Mouse (Mus musculus) urinary bladder, postnatal 36 days (tissue): ENCODE data around the gene Abhd14b.

Experiments used
- DNase-seq, 2 experiments: peaks; one replicate each; pipeline ENCODE4 v3.0.0; 2022; ENCODE audit warnings: low spot score in 2 of 2, mixed read lengths in 1 of 2

The Abhd14b gene

DNA sequence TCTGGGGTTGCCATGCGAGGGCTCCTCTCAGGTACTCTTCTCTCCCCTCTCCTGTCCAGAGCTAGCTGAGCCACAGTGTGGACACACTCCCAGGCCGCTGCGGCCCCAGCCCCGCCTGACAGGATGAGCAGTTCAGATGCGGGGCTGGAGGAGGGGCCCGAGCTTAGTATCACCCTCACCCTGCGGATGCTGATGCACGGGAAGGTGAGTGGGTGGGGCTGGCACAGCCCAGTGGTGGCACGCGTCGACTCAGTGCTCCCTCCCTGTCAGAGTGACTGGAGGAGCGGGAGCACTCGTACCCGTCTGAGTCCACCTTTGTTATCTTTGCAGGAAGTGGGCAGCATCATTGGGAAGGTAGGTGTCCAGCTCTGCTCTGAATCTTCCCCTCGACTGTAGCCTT lies 12.7 kb downstream of the Abhd14b start:
- DNase-seq: no peak

DNA sequence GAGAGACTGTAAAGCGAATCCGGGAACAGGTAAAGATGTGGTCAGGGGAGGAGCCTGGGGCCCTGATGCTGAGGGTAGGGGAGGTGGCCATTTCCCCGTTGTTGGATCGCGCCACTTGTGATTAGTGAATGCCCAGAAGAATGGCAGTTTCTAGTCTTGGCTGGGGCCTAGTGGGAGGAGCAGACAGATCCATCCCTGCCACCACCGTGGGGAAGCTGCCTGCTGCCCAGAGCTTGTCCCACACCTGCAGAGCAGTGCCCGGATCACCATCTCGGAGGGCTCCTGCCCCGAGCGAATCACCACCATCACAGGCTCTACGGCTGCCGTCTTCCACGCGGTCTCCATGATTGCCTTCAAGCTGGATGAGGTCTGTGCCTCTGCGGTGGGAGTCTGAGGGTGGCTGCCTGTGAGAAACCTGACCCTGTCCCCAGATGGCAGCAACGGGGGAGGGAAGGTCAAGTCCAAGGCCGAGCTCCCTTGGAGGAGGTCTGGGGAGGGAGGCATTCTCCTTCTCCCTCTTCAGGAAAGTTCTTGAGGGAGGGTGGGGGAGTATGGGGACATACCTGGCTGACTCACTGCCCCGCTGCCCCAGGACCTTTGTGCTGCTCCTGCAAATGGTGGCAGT lies 13.3 kb downstream of the Abhd14b start:
- no peak for DNase-seq

DNA sequence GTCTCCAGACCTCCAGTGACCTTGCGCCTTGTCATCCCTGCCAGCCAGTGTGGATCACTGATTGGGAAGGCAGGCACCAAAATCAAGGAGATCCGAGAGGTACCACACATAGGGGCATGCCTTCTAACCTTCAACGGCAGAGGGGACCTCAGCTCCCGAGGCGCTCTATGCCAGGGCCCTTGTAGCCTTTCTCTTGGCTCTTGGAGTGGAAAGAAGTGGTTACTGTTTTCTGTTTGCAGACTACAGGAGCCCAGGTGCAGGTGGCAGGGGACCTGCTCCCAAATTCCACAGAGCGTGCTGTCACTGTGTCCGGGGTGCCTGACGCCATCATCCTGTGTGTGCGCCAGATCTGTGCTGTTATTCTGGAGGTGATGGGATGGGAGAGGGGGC lies 13.8 kb downstream of the Abhd14b start:
- no peak for DNase-seq

- DNase-seq: no peak
Measured at GRCm38 (mm10) chr9:106461641-106462429, 14.6 kb downstream of the Abhd14b start.

DNA sequence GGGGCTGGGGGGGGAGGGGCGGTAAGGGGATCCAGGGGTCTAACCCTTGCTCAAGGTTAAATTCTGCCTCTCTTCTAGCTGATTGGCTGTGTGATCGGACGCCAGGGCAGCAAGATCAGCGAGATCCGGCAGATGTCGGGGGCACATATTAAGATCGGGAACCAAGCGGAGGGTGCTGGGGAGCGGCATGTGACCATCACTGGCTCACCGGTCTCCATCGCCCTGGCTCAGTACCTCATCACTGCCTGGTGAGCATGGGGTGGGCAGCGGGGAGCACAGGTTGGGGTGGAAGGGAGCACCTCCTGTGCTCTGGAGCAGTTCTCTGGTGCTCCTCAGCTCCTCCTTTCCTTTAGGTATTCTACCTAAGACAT lies 15.2 kb downstream of the Abhd14b start:
- no peak for DNase-seq

GRCm38 (mm10) chr9:106463122-106464063 lies 16.1 kb downstream of the Abhd14b start:
- no peak for DNase-seq

- DNase-seq: no peak
Measured at GRCm38 (mm10) chr9:106464751-106465541, 17.7 kb downstream of the Abhd14b start.

- DNase-seq: no peak
Measured at GRCm38 (mm10) chr9:106465571-106466200, 18.4 kb downstream of the Abhd14b start, which contains the start of gene Gpr62. TSS of gene Gpr62 (minus strand) at chr9:106465938.

DNA sequence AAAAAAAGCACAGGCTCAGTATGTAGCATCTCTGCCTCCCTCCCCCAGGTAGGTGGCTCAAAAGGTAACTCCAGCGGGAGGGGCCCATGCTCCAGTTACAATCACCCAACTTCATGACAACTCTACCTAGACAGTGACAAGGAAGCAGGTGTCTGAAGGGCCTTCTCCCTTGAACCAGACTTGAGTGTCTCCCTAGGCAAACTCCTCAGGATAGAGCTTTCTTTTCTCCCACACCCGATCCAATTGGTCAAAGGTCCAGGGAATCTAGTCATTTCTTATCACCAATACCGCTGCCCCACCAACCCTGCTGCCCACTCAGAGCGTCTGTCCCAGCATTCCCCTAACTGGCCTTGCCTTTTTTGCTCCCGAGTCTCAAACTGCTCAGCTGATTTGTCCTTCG lies 19.5 kb downstream of the Abhd14b start:
- no peak for DNase-seq

- DNase-seq: no peak
Measured at GRCm38 (mm10) chr9:106467746-106468145, 20.5 kb downstream of the Abhd14b start.

DNA sequence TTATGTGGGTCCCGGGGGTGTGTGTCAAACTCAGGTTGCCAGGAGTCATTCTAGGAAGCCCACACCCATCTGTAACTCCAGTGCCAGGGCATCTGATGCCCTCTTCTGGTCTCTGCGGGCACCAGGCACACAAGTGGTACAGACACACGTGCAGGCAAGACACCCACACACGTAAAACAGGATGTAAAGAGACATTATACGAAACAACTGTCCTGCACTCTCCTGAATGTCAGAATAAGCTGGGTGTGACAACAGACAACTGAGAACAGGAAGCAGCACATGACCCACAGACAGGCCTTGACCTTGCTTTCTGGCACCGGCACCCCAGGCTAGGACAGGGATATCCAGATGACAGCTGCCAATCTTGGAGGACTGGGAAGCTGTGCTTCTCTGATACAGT lies 22.1 kb downstream of the Abhd14b start:
- no peak for DNase-seq

GRCm38 (mm10) chr9:106469776-106470175 lies 22.5 kb downstream of the Abhd14b start:
- DNase-seq: no peak

DNA sequence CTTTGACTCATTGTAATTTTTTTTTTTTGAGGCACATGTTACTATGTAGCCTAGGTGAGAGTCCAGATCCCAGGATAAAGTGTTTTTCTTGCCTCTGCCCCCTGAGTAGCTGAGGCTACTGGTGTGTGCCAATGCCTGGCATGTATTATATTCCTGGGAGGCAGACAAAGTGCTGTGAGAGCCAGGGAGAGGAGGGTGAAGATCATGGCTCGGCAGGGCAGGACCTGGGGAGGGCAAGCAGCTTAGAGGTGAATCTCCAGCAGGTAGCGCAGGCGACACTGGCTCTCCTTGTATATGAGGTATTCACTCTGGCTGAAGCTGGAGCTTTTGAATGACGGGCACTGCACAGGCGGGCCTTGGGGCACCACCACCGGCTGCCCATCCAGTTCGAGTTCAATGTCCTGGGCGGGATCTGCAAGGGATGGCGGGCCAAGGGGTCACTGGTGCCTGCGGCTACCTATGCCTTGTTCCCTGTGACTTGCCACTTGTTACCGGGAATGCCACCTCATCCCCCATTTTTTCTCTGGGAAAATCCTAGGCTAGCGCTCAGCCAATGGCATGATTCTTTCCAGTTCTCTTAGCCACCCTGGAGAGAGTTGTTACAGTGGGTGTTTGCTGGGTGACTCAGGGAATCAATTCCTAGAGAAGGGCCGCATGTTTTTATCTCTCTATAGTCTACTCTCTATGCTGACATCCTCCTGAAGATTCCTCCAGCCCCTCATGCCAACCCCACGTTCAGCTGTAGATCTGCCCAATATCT lies 23.9 kb downstream of the Abhd14b start:
- DNase-seq: no peak

DNA sequence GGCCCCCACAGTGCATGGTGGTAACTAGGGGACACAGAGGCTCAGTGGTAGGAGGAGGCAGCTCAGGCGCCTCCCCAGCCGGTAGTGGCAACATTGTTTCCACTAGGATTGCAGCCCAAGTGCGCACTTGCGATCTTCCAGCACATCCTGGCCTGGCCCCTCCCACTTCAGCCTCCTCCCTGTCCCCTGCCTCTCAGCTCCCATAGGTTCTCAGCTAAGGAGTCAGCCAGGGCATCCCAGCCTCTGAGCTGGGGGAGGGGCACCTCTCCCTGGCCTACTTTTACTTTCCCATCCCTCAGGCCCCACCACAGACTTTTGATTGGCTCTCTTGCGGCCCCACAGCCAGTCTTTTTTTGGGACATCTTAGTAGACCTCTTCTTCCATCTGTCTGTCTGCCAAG lies 24.6 kb downstream of the Abhd14b start:
- peak in 1 of 2 experiments; percentile 59 for DNase-seq

GRCm38 (mm10) chr9:106472321-106472720 lies 25.1 kb downstream of the Abhd14b start:
- DNase-seq: no peak

DNA sequence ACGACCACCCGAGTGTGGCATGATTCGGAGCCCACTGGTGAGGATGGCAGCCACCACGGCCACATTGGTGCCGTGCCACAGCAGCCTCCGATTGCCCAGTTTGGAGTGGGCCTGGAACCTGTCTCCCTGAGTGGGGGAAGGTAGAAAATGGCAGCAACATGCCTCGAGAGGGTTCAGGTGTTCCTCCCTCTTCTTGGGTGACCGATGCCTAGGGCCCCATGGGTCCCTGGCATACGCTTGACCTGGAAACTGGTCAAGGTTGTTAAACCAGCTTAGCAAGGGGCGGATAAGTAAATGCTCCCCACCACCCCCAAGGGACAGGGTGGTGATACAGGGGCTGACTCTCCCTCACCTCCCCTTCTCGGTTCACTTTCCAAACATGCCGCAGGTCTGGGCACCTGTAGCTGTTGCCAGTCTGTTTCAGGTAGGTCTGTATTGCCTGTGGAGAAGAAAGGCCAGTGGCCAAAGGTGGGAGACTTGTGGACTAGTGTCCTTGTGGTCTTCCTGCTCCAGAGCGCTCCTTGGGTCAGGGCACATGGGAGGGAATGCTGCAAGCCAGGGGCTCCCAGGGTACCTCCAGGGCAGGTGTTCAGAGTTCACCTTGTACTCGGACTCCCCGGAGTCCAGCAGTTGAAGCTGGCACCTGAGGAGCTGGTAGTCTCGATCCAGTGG lies 26.0 kb downstream of the Abhd14b start:
- DNase-seq: no peak

GRCm38 (mm10) chr9:106473753-106474105 lies 26.5 kb downstream of the Abhd14b start:
- DNase-seq: no peak

GRCm38 (mm10) chr9:106474456-106474855 lies 27.2 kb downstream of the Abhd14b start:
- peak in 1 of 2 experiments; percentile 71 for DNase-seq

- no peak for DNase-seq
Measured at GRCm38 (mm10) chr9:106475046-106475445, 27.8 kb downstream of the Abhd14b start.

- no peak for DNase-seq
Measured at GRCm38 (mm10) chr9:106475663-106476001, 28.4 kb downstream of the Abhd14b start, which contains the start of gene Rrp9. TSS of gene Rrp9 (plus strand) at chr9:106475963.
